Mouse (Mus musculus) limb, embryonic 14.5 days (tissue): ENCODE data around the gene Ube3c. TPM values are rescaled to one million over a fixed set of nuclear protein-coding genes. Genes with fewer than 3 reads are reported as not detected.
"Not testable (repeated sequence)": the region's sequence is repeated elsewhere in the genome, so short reads cannot be mapped to it uniquely, and the experiment has no call there.

Source experiments
- ATAC-seq: fragments of 200-750 bp; cut with Nextera tagmentation; 2 replicates; pipeline ENCODE4 v1.8.0; 2017; ENCODE audit warnings: low read depth, moderate number of reproducible peaks, moderate TSS enrichment; ENCODE audit not compliant: low FRiP score
- DNase-seq: peaks from one replicate; pipeline ENCODE4 v3.0.0-alpha.2; 2015; ENCODE audit warnings: low spot score
- H3K27ac ChIP-seq: fragments of 300-500 bp; sonication (generic); replicated peaks from 2 replicates; pipeline ENCODE4 v1.5.1; 2014; ENCODE audit warnings: low read depth, mild to moderate bottlenecking, low read length, moderate library complexity, mixed read lengths
- H3K27me3 ChIP-seq: fragments of 300-500 bp; sonication (generic); 2 replicates; pipeline ENCODE4 v1.6.1; 2014; ENCODE audit warnings: low read length, mixed read lengths; ENCODE audit not compliant: control insufficient read depth, insufficient read depth
- H3K36me3 ChIP-seq: fragments of 300-500 bp; sonication (generic); 2 replicates; pipeline ENCODE4 v1.6.1; 2014; ENCODE audit warnings: mild to moderate bottlenecking, low read length, moderate library complexity, mixed read lengths; ENCODE audit not compliant: control insufficient read depth, insufficient read depth
- H3K4me1 ChIP-seq: fragments of 300-500 bp; sonication (generic); 2 replicates; pipeline ENCODE4 v1.6.1; 2014; ENCODE audit warnings: antibody characterized with exemption, low read length, mixed read lengths; ENCODE audit not compliant: control insufficient read depth, insufficient read depth
- H3K4me2 ChIP-seq: fragments of 300-500 bp; sonication (generic); replicated peaks from 2 replicates; pipeline ENCODE4 v1.6.1; 2014; ENCODE audit warnings: low read depth, mild to moderate bottlenecking, low read length, moderate library complexity; ENCODE audit not compliant: severe bottlenecking
- H3K4me3 ChIP-seq: fragments of 300-500 bp; sonication (generic); replicated peaks from 2 replicates; pipeline ENCODE4 v1.5.1; 2014; ENCODE audit warnings: low read length
- H3K9ac ChIP-seq: fragments of 300-500 bp; sonication (generic); 2 replicates; pipeline ENCODE4 v1.6.1; 2014; ENCODE audit warnings: mild to moderate bottlenecking, low read depth, low read length, moderate library complexity; ENCODE audit not compliant: severe bottlenecking
- H3K9me3 ChIP-seq: fragments of 300-500 bp; sonication (generic); 2 replicates; pipeline ENCODE4 v1.6.1; 2016; ENCODE audit warnings: low read length; ENCODE audit not compliant: control insufficient read depth
- POLR2A ChIP-seq: fragments of 200-500 bp; IDR thresholded peaks from 2 replicates; pipeline ENCODE4 v1.8.0; 2012; ENCODE audit warnings: inconsistent platforms, mild to moderate bottlenecking, moderate library complexity, borderline replicate concordance; ENCODE audit not compliant: insufficient read depth, insufficient read length; ENCODE audit errors: extremely low read depth
- WGBS: fragments of 180-500 bp; shearing (Covaris S2); extraction: QIAGEN DNeasy Blood & Tissue Kit; methylation state at CpG from one replicate; pipeline ENCODE4 v1.1.7; 2014; 5-methylcytosine and 5-hydroxymethylcytosine counted together
- polyA plus RNA-seq, 2 experiments: library from polyadenylated mRNA; depleted of rRNA in 1 of 2; stranded (reverse) in 1 of 2; unstranded in 1 of 2; fragments of >200 nt; fragmentation: Nextera tagmentation in 1 of 2; extraction: Ambion mirVana in 1 of 2; gene quantifications; 2 replicates each; pipeline versions ENCODE4 v1.2.1 to v1.2.3; 2012 to 2014

Ube3c gene
- polyA plus RNA-seq, 2 experiments, result 24.9 to 37.3 TPM

- ATAC-seq, result no peak
Measured at GRCm38 (mm10) chr5:29641124-29641884, 72.3 kb downstream of the Ube3c start.

GRCm38 (mm10) chr5:29651696-29652095, 82.7 kb downstream of the Ube3c start:
- Histone ChIP-seq H3K4me2 (no peak overlapping the region), H3K36me3 (peaks cover 31% of the 10 kb centered on the region), H3K9me3 (no peaks in the 10 kb centered on the region), H3K9ac (no peak overlapping the region), H3K27me3 (no peaks in the 10 kb centered on the region), H3K4me1 (no peaks in the 10 kb centered on the region), H3K4me3 (no peak overlapping the region), H3K27ac (no peak overlapping the region)
- ATAC-seq (no peak), DNase-seq (no peak)
- no peak for TF ChIP-seq POLR2A

More at GRCm38 (mm10) chr5:29641124-29641884, 72.3 kb downstream of the Ube3c start:
- H3K9ac ChIP-seq, result no peak overlapping the region
- peaks cover 50% of the 10 kb centered on the region for H3K36me3 ChIP-seq
- H3K4me2 ChIP-seq, result no peak overlapping the region
- H3K27me3 ChIP-seq, result no peaks in the 10 kb centered on the region
- H3K4me3 ChIP-seq, result no peak overlapping the region
- no peak for DNase-seq
- no peaks in the 10 kb centered on the region for H3K9me3 ChIP-seq
- H3K27ac ChIP-seq, result no peak overlapping the region
- no peaks in the 10 kb centered on the region for H3K4me1 ChIP-seq
- WGBS, result 89% methylated on average over 7 of the region's 7 CpGs
- no peak for TF ChIP-seq POLR2A

GRCm38 (mm10) chr5:29657590-29658339, 88.7 kb downstream of the Ube3c start:
- TF ChIP-seq POLR2A, result no peak
- WGBS, result 94% methylated on average over 3 of the region's 3 CpGs
- no peaks in the 10 kb centered on the region for H3K9me3 ChIP-seq
- H3K4me3 ChIP-seq, result no peak overlapping the region
- H3K4me1 ChIP-seq, result no peaks in the 10 kb centered on the region
- H3K36me3 ChIP-seq, result peaks cover 49% of the 10 kb centered on the region
- no peak for DNase-seq
- H3K4me2 ChIP-seq, result no peak overlapping the region
- H3K27ac ChIP-seq, result no peak overlapping the region
- no peaks in the 10 kb centered on the region for H3K27me3 ChIP-seq
- no peak overlapping the region for H3K9ac ChIP-seq
- no peak for ATAC-seq

- not testable (repeated sequence) for H3K4me3 ChIP-seq, H3K27me3 ChIP-seq, H3K9me3 ChIP-seq, DNase-seq, ATAC-seq, H3K4me2 ChIP-seq, H3K4me1 ChIP-seq, H3K9ac ChIP-seq, H3K27ac ChIP-seq
- H3K36me3 ChIP-seq, result peaks cover 72% of the 10 kb centered on the region
- WGBS, result 91% methylated on average over 4 of the region's 4 CpGs
Measured at GRCm38 (mm10) chr5:29661246-29661645, 92.2 kb downstream of the Ube3c start.

- H3K4me3 ChIP-seq, result no peak overlapping the region
- no peak for TF ChIP-seq POLR2A
- no peak overlapping the region for H3K9ac ChIP-seq
- no peak overlapping the region for H3K27ac ChIP-seq
- H3K27me3 ChIP-seq, result no peaks in the 10 kb centered on the region
- H3K9me3 ChIP-seq, result no peaks in the 10 kb centered on the region
- ATAC-seq (no peak), DNase-seq (no peak)
- WGBS, result 84% methylated on average over 2 of the region's 2 CpGs
- peaks cover 68% of the 10 kb centered on the region for H3K36me3 ChIP-seq
- H3K4me1 ChIP-seq, result no peaks in the 10 kb centered on the region
- H3K4me2 ChIP-seq, result no peak overlapping the region
Measured at GRCm38 (mm10) chr5:29665391-29665790, 96.3 kb downstream of the Ube3c start.
